8 mouse cellular contexts compared by ENCODE assay signal in genomic region chr2:168472899-168473298, GRCm38 (mm10).
A peak's percentile ranks its signal among the peaks of the same experiment; 100 is the strongest.
DNase-seq lines count a peak whose midpoint lies in the region; ATAC-seq lines count a peak whose summit lies in the region.

No protein-coding gene starts in this region.

- peak overlapping the region; percentile 30 for H3K4me3 ChIP-seq in embryonic facial prominence, embryonic 13.5 days
- H3K4me3 ChIP-seq in heart, embryonic 12.5 days: peak overlapping the region; percentile 41
- peak overlapping the region; percentile 34 for H3K4me3 ChIP-seq in kidney, embryonic 15.5 days (replicated peaks)
- H3K4me3 ChIP-seq in liver, embryonic 11.5 days (ENCODE audit: low read depth, low read length): peak overlapping the region; percentile 43
- peak overlapping the region; percentile 13; the same call in 1 of the 2 replicates for H3K4me3 ChIP-seq in stomach, embryonic 14.5 days (ENCODE audit: low read depth, low read length)

- no peaks in the 10 kb centered on the region for H3K9me3 ChIP-seq in embryonic facial prominence, embryonic 13.5 days
- H3K9me3 ChIP-seq in heart, embryonic 12.5 days (replicated peaks): no peaks in the 10 kb centered on the region
- H3K9me3 ChIP-seq in kidney, embryonic 15.5 days (replicated peaks): no peaks in the 10 kb centered on the region
- no peaks in the 10 kb centered on the region for H3K9me3 ChIP-seq in liver, embryonic 11.5 days (ENCODE audit: control insufficient read depth, low read length)
- H3K9me3 ChIP-seq in stomach, embryonic 14.5 days (ENCODE audit: control insufficient read depth, low read depth, low read length): no peaks in the 10 kb centered on the region

- 0 out of 2 replicates have a peak, but pooled peaks cover 7% of the 10 kb centered on the region for H3K27me3 ChIP-seq in embryonic facial prominence, embryonic 13.5 days
- peaks cover 84% of the 10 kb centered on the region for H3K27me3 ChIP-seq in heart, embryonic 12.5 days (replicated peaks)
- peaks cover 5% of the 10 kb centered on the region for H3K27me3 ChIP-seq in kidney, embryonic 15.5 days
- peaks cover 11% of the 10 kb centered on the region for H3K27me3 ChIP-seq in liver, embryonic 11.5 days (replicated peaks; ENCODE audit: control insufficient read depth, insufficient read depth, low read length)
- no peaks in the 10 kb centered on the region for H3K27me3 ChIP-seq in stomach, embryonic 14.5 days (ENCODE audit: control insufficient read depth, insufficient read depth, low read length)

- ATAC-seq in embryonic facial prominence, embryonic 13.5 days (ENCODE audit: insufficient number of reproducible peaks, insufficient read depth, low FRiP score, low TSS enrichment, low read depth): no peak
- no peak for ATAC-seq in heart, embryonic 12.5 days (ENCODE audit: insufficient number of reproducible peaks, low FRiP score)
- ATAC-seq in kidney, embryonic 15.5 days (replicated peaks; ENCODE audit: low FRiP score): no peak
- no peak; the same call in 1 of the 2 replicates for ATAC-seq in liver, embryonic 11.5 days (replicated peaks; ENCODE audit: low FRiP score)
- no peak for ATAC-seq in stomach, embryonic 14.5 days (ENCODE audit: insufficient number of reproducible peaks, insufficient read depth, low FRiP score, low read depth)

- peak overlapping the region; percentile 53 for H3K4me2 ChIP-seq in embryonic facial prominence, embryonic 13.5 days
- H3K4me2 ChIP-seq in heart, embryonic 12.5 days: peak overlapping the region; percentile 62
- H3K4me2 ChIP-seq in kidney, embryonic 15.5 days: peak overlapping the region; percentile 59
- peak overlapping the region; percentile 68 for H3K4me2 ChIP-seq in liver, embryonic 11.5 days
- peak overlapping the region; percentile 40 for H3K4me2 ChIP-seq in stomach, embryonic 14.5 days (replicated peaks; ENCODE audit: low read depth, low read length)

- no peak overlapping the region for H3K27ac ChIP-seq in embryonic facial prominence, embryonic 13.5 days
- no peak overlapping the region for H3K27ac ChIP-seq in heart, embryonic 12.5 days (ENCODE audit: poor library complexity, severe bottlenecking)
- no peak overlapping the region for H3K27ac ChIP-seq in kidney, embryonic 15.5 days
- no peak overlapping the region for H3K27ac ChIP-seq in liver, embryonic 11.5 days (ENCODE audit: low read depth, low read length)
- no peak overlapping the region for H3K27ac ChIP-seq in stomach, embryonic 14.5 days (ENCODE audit: low read length)

- H3K9ac ChIP-seq in embryonic facial prominence, embryonic 13.5 days: peak overlapping the region; percentile 57
- peak overlapping the region; percentile 34; the same call in 1 of the 2 replicates for H3K9ac ChIP-seq in heart, embryonic 12.5 days
- H3K9ac ChIP-seq in kidney, embryonic 15.5 days: peak overlapping the region; percentile 37; the same call in 1 of the 2 replicates
- H3K9ac ChIP-seq in liver, embryonic 11.5 days (ENCODE audit: low read depth, low read length): no peak overlapping the region
- no peak overlapping the region for H3K9ac ChIP-seq in stomach, embryonic 14.5 days (replicated peaks; ENCODE audit: low read depth, low read length)

- H3K36me3 ChIP-seq in embryonic facial prominence, embryonic 13.5 days: no peaks in the 10 kb centered on the region
- no peaks in the 10 kb centered on the region for H3K36me3 ChIP-seq in heart, embryonic 12.5 days
- no peaks in the 10 kb centered on the region for H3K36me3 ChIP-seq in kidney, embryonic 15.5 days
- no peaks in the 10 kb centered on the region for H3K36me3 ChIP-seq in liver, embryonic 11.5 days (ENCODE audit: control insufficient read depth, insufficient read depth, low read length)
- no peaks in the 10 kb centered on the region for H3K36me3 ChIP-seq in stomach, embryonic 14.5 days (ENCODE audit: control insufficient read depth, insufficient read depth, low read length)

- peak; percentile 91 to 93 for DNase-seq in B cell, adult 2 months
- DNase-seq in adrenal gland, postnatal 4 days (ENCODE audit: low spot score in 2 of 2): peak; percentile 13 to 30
- peak; percentile 51 for DNase-seq in liver, embryonic 11.5 days (ENCODE audit: low spot score)
- peak; percentile 13 to 67 for DNase-seq in monocyte, adult 2 months (ENCODE audit: low read depth in 1 of 2, low spot score in 2 of 2)

- WGBS in embryonic facial prominence, embryonic 13.5 days: 9% methylated on average over 16 of the region's 16 CpGs
- 11% methylated on average over 16 of the region's 16 CpGs for WGBS in heart, embryonic 12.5 days
- 9% methylated on average over 16 of the region's 16 CpGs for WGBS in kidney, embryonic 15.5 days
- 11% methylated on average over 16 of the region's 16 CpGs for WGBS in liver, embryonic 11.5 days
- WGBS in stomach, embryonic 14.5 days: 10% methylated on average over 16 of the region's 16 CpGs

- H3K4me1 ChIP-seq in embryonic facial prominence, embryonic 13.5 days: peaks cover 32% of the 10 kb centered on the region
- peaks cover 4% of the 10 kb centered on the region for H3K4me1 ChIP-seq in heart, embryonic 12.5 days (replicated peaks)
- peaks cover 15% of the 10 kb centered on the region for H3K4me1 ChIP-seq in kidney, embryonic 15.5 days
- H3K4me1 ChIP-seq in liver, embryonic 11.5 days (replicated peaks; ENCODE audit: control insufficient read depth, insufficient read depth, low read length): no peaks in the 10 kb centered on the region; the same call in none of the 2 replicates
- no peaks in the 10 kb centered on the region for H3K4me1 ChIP-seq in stomach, embryonic 14.5 days (ENCODE audit: control insufficient read depth, insufficient read depth, low read length)

Comparison
In these comparisons a context has a peak if more than half of its experiments do, and no peak if none do; other contexts are left out.
1. DNase-seq: peak in every context shown above with its lines; median percentile 92 in B cell, adult 2 months; 51 in liver, embryonic 11.5 days; 40 in monocyte, adult 2 months; 22 in adrenal gland, postnatal 4 days.
2. H3K9ac ChIP-seq: peak in embryonic facial prominence, embryonic 13.5 days (single experiment), heart, embryonic 12.5 days (single experiment) and kidney, embryonic 15.5 days (single experiment); none in liver, embryonic 11.5 days (single experiment) and stomach, embryonic 14.5 days (single experiment).
3. Peak in every context shown above with its lines, with median percentiles within 50 percentile points of each other: H3K4me2 ChIP-seq and H3K4me3 ChIP-seq.